In the genomic region with DNA sequence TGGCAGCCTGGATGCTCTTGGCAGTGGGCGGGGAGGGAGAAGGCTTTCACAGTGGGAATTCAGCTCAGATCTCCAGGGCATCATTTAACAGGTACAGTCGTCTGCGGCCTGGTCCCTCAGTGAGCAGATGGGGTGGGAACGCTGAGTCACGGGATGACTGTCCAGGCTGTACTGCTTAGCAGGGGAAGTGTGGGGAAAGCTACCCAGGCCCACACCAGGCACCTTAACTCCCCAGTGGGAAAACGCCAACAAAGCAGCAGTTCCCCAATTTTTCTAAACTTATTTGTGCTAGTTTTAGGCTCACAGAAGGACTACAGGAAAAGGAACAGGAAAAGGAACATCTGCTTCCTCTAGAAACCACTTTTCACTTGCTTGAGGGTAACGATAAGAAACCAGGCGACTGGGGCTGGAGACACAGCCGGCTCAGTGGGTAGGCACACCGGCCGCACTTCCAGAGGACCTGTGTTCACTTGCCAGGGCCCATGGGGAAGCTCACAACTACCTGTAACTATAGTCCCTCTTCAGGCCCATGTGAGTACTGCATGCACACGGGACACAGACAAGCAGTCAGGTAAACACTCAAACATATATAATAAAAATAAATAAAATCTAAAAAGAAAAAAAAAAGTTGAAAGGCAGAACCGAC, we compare ENCODE assay signal across 11 mouse cellular contexts.
DNase-seq lines count a peak whose midpoint lies in the region; ATAC-seq and TF ChIP-seq lines count a peak whose summit lies in the region.
"Had no signal": no experiment of that assay in that cellular context is flagged by ENCODE, and none has a peak within 500 bp of the region (broad histone marks: within the 10 kb centered on the region; RNA-seq: fewer than 3 reads in every experiment).

No protein-coding gene starts in this region.

- no peak for TF ChIP-seq POLR2A in liver, adult 2 months (IDR thresholded peaks at IDR 0.05; ENCODE audit: extremely low read depth, insufficient read depth, low read length)

- H3K4me2 ChIP-seq in liver, embryonic 11.5 days, result no peak overlapping the region
- H3K4me2 ChIP-seq in liver, embryonic 15.5 days, result no peak overlapping the region
- H3K4me2 ChIP-seq: embryonic facial prominence, embryonic 13.5 days; limb, embryonic 13.5 days had no signal

- WGBS in liver, adult 2 months, result 84% methylated on average over 13 of the region's 13 CpGs
- 52% methylated on average over 13 of the region's 13 CpGs for WGBS in liver, embryonic 11.5 days
- 37% methylated on average over 13 of the region's 13 CpGs for WGBS in liver, embryonic 15.5 days (ENCODE audit: insufficient replicate concordance)

- no peak overlapping the region for H3K27ac ChIP-seq in liver, adult 2 months (replicated peaks; ENCODE audit: insufficient read depth, low read depth, low read length)
- H3K27ac ChIP-seq in liver, embryonic 11.5 days (ENCODE audit: low read depth, low read length), result no peak overlapping the region
- H3K27ac ChIP-seq in liver, embryonic 15.5 days (replicated peaks), result 0 out of 2 replicates have a peak overlapping the region, but pooled peaks have one; percentile 20
- H3K27ac ChIP-seq: embryonic facial prominence, embryonic 13.5 days; limb, embryonic 13.5 days had no signal

- peak; percentile 66; the same call in 1 of the 2 replicates for ATAC-seq in frontal cortex, adult (ENCODE audit: low TSS enrichment)
- no peak; the same call in 1 of the 2 replicates for ATAC-seq in liver, embryonic 11.5 days (replicated peaks; ENCODE audit: low FRiP score)
- no peak for ATAC-seq in liver, embryonic 15.5 days (ENCODE audit: insufficient read depth)

- H3K27me3 ChIP-seq in liver, adult 2 months (ENCODE audit: control insufficient read depth, insufficient read depth, low read length), result no peaks in the 10 kb centered on the region
- H3K27me3 ChIP-seq in liver, embryonic 11.5 days (replicated peaks; ENCODE audit: control insufficient read depth, insufficient read depth, low read length), result no peaks in the 10 kb centered on the region
- no peaks in the 10 kb centered on the region for H3K27me3 ChIP-seq in liver, embryonic 15.5 days
- H3K27me3 ChIP-seq: embryonic facial prominence, embryonic 13.5 days; limb, embryonic 13.5 days had no signal

- H3K79me2 ChIP-seq in liver, adult 2 months (ENCODE audit: control insufficient read depth, insufficient read depth, low read length), result no peaks in the 10 kb centered on the region

- DNase-seq in frontal cortex, postnatal 14 days (ENCODE audit: low spot score in 2 of 2), result no peak
- no peak for DNase-seq in liver, adult 2 months (ENCODE audit: extremely low read depth, low read depth, low spot score)
- DNase-seq in liver, embryonic 11.5 days (ENCODE audit: low spot score), result no peak
- peak; percentile 61 for DNase-seq in ES-CJ7 (ENCODE audit: low read depth, low spot score)
- DNase-seq in cerebellum, postnatal 36 days, result no peak
- no peak for DNase-seq in cerebellum, adult 9-11 months
- DNase-seq: midbrain, embryonic 14.5 days had no signal

- H3K4me3 ChIP-seq in liver, adult 2 months (ENCODE audit: insufficient read depth, low read depth, low read length), result no peak overlapping the region
- H3K4me3 ChIP-seq in liver, embryonic 11.5 days (ENCODE audit: low read depth, low read length), result no peak overlapping the region
- no peak overlapping the region for H3K4me3 ChIP-seq in liver, embryonic 15.5 days (replicated peaks)
- H3K4me3 ChIP-seq: embryonic facial prominence, embryonic 13.5 days; limb, embryonic 13.5 days had no signal

- no peaks in the 10 kb centered on the region for H3K4me1 ChIP-seq in liver, adult 2 months (ENCODE audit: control insufficient read depth, insufficient read depth, low read length)
- H3K4me1 ChIP-seq in liver, embryonic 11.5 days (replicated peaks; ENCODE audit: control insufficient read depth, insufficient read depth, low read length), result no peaks in the 10 kb centered on the region
- no peaks in the 10 kb centered on the region for H3K4me1 ChIP-seq in liver, embryonic 15.5 days (replicated peaks)
- H3K4me1 ChIP-seq: embryonic facial prominence, embryonic 13.5 days; limb, embryonic 13.5 days had no signal

- TF ChIP-seq CTCF in liver, adult 2 months (IDR thresholded peaks at IDR 0.05; ENCODE audit: low read depth, low read length), result peak; percentile 36; the same call in 1 of the 2 replicates

- H3K9ac ChIP-seq in liver, adult 2 months (ENCODE audit: low read depth, low read length), result no peak overlapping the region
- no peak overlapping the region for H3K9ac ChIP-seq in liver, embryonic 11.5 days (ENCODE audit: low read depth, low read length)
- no peak overlapping the region for H3K9ac ChIP-seq in liver, embryonic 15.5 days
- H3K9ac ChIP-seq: embryonic facial prominence, embryonic 13.5 days; limb, embryonic 13.5 days had no signal

- no peaks in the 10 kb centered on the region for H3K9me3 ChIP-seq in liver, embryonic 11.5 days (ENCODE audit: control insufficient read depth, low read length)
- H3K9me3 ChIP-seq in liver, embryonic 15.5 days (replicated peaks), result no peaks in the 10 kb centered on the region
- H3K9me3 ChIP-seq: embryonic facial prominence, embryonic 13.5 days; limb, embryonic 13.5 days had no signal

- peaks cover 41% of the 10 kb centered on the region for H3K36me3 ChIP-seq in liver, adult 2 months (ENCODE audit: control insufficient read depth, insufficient read depth, low read length)
- peaks cover 30% of the 10 kb centered on the region for H3K36me3 ChIP-seq in liver, embryonic 11.5 days (ENCODE audit: control insufficient read depth, insufficient read depth, low read length)
- peaks cover 60% of the 10 kb centered on the region for H3K36me3 ChIP-seq in liver, embryonic 15.5 days (replicated peaks)
